Mouse (Mus musculus): ENCODE results near the gene Scrg1.
"Not testable (repeated sequence)": the region's sequence is repeated elsewhere in the genome, so short reads cannot be mapped to it uniquely, and the experiment has no call there.

Gene Scrg1

GRCm38 (mm10) chr8:57508657-57509056 is 52.9 kb downstream of the Scrg1 start:
- no peak for DNase-seq (ENCODE audit: low read depth, low spot score)

GRCm38 (mm10) chr8:57510791-57511315 is 55.1 kb downstream of the Scrg1 start:
- no peak for DNase-seq (ENCODE audit: low read depth, low spot score)

- peak; percentile 99 for DNase-seq (ENCODE audit: low read depth, low spot score)
Observed at GRCm38 (mm10) chr8:57511316-57512118, 55.8 kb downstream of the Scrg1 start, which contains the start of gene Hmgb2. Gene Hmgb2 (plus strand): TSS chr8:57511907.

- peak; percentile 66 for DNase-seq (ENCODE audit: low read depth, low spot score)
Observed at GRCm38 (mm10) chr8:57512141-57513056, 56.7 kb downstream of the Scrg1 start.

- DNase-seq (ENCODE audit: low read depth, low spot score) = peak; percentile 29
Observed at GRCm38 (mm10) chr8:57513178-57513661, 57.5 kb downstream of the Scrg1 start.

GRCm38 (mm10) chr8:57516685-57517084 is 61.0 kb downstream of the Scrg1 start:
- DNase-seq (ENCODE audit: low read depth, low spot score) = not testable (repeated sequence)

GRCm38 (mm10) chr8:57517723-57518122 is 62.0 kb downstream of the Scrg1 start:
- no peak for DNase-seq (ENCODE audit: low read depth, low spot score)

- DNase-seq (ENCODE audit: low read depth, low spot score) = no peak
Observed at GRCm38 (mm10) chr8:57520186-57520786, 64.6 kb downstream of the Scrg1 start.

Measured in CD4-positive helper T cell, adult 2 months (primary cell).